Mouse (Mus musculus) midbrain, postnatal 0 days (tissue): ENCODE measurements at regions not wholly inside any gene's neighbourhood (a gene's known extent, or its start where the extent isn't known, plus 50 kb on each side); places are given as distances from the start of the nearest gene placed in this dataset.

ENCODE experiments used
- ATAC-seq: fragments of 200-750 bp; cut with Nextera tagmentation; 2 replicates; pipeline ENCODE4 v1.8.0; 2017; ENCODE audit warnings: moderate number of reproducible peaks, mild to moderate bottlenecking, moderate TSS enrichment, moderate library complexity; ENCODE audit not compliant: low FRiP score
- DNase-seq: peaks from one replicate; pipeline ENCODE4 v3.0.0-alpha.2; 2015; ENCODE audit warnings: low spot score
- H3K27ac ChIP-seq: fragments of 300-500 bp; sonication (generic); 2 replicates; pipeline ENCODE4 v1.5.1; 2014; ENCODE audit warnings: low read depth, mild to moderate bottlenecking, low read length, mixed read lengths
- H3K27me3 ChIP-seq: fragments of 300-500 bp; sonication (generic); 2 replicates; pipeline ENCODE4 v1.6.1; 2014; ENCODE audit warnings: low read length, control low read depth, mixed read lengths; ENCODE audit not compliant: insufficient read depth
- H3K36me3 ChIP-seq: fragments of 300-500 bp; sonication (generic); 2 replicates; pipeline ENCODE4 v1.6.1; 2014; ENCODE audit warnings: low read length, control low read depth, mixed read lengths; ENCODE audit not compliant: insufficient read depth
- H3K4me1 ChIP-seq: fragments of 300-500 bp; sonication (generic); 2 replicates; pipeline ENCODE4 v1.6.1; 2014; ENCODE audit warnings: mild to moderate bottlenecking, control low read depth, antibody characterized with exemption, low read length, mixed read lengths; ENCODE audit not compliant: insufficient read depth
- H3K4me2 ChIP-seq: fragments of 300-500 bp; sonication (generic); 2 replicates; pipeline ENCODE4 v1.6.1; 2014; ENCODE audit warnings: low read depth, mild to moderate bottlenecking, low read length, mixed read lengths; ENCODE audit not compliant: poor library complexity, severe bottlenecking
- H3K4me3 ChIP-seq: fragments of 300-500 bp; sonication (generic); 2 replicates; pipeline ENCODE4 v1.5.1; 2014; ENCODE audit warnings: low read depth, mild to moderate bottlenecking, low read length, moderate library complexity
- H3K9ac ChIP-seq: fragments of 300-500 bp; sonication (generic); replicated peaks from 2 replicates; pipeline ENCODE4 v1.6.1; 2014; ENCODE audit warnings: mild to moderate bottlenecking, low read length, moderate library complexity, mixed read lengths; ENCODE audit not compliant: poor library complexity, severe bottlenecking
- H3K9me3 ChIP-seq: fragments of 300-500 bp; sonication (generic); 2 replicates; pipeline ENCODE4 v1.6.1; 2016; ENCODE audit warnings: low read length, control low read depth
- CTCF ChIP-seq: IDR thresholded peaks from 2 replicates; pipeline ENCODE4 v1.5.1; 2016; ENCODE audit warnings: antibody characterized with exemption, mild to moderate bottlenecking
- WGBS: fragments of 180-500 bp; shearing (Covaris S2); extraction: QIAGEN DNeasy Blood & Tissue Kit; methylation state at CpG from one replicate; pipeline ENCODE4 v1.1.7; 2014; 5-methylcytosine and 5-hydroxymethylcytosine counted together

GRCm38 (mm10) chr14:76767301-76767700 is 210.6 kb upstream of the Serp2 start:
- no peaks in the 10 kb centered on the region for H3K27me3 ChIP-seq
- H3K9ac ChIP-seq, result no peak overlapping the region
- DNase-seq (no peak), ATAC-seq (no peak)
- WGBS, result 68% methylated on average over 6 of the region's 6 CpGs
- H3K27ac ChIP-seq, result no peak overlapping the region
- TF ChIP-seq CTCF, result no peak
- 0 out of 2 replicates have a peak, but pooled peaks cover 5% of the 10 kb centered on the region for H3K4me1 ChIP-seq
- H3K4me3 ChIP-seq, result no peak overlapping the region
- no peak overlapping the region for H3K4me2 ChIP-seq
- no peaks in the 10 kb centered on the region for H3K36me3 ChIP-seq
- no peaks in the 10 kb centered on the region for H3K9me3 ChIP-seq

DNA sequence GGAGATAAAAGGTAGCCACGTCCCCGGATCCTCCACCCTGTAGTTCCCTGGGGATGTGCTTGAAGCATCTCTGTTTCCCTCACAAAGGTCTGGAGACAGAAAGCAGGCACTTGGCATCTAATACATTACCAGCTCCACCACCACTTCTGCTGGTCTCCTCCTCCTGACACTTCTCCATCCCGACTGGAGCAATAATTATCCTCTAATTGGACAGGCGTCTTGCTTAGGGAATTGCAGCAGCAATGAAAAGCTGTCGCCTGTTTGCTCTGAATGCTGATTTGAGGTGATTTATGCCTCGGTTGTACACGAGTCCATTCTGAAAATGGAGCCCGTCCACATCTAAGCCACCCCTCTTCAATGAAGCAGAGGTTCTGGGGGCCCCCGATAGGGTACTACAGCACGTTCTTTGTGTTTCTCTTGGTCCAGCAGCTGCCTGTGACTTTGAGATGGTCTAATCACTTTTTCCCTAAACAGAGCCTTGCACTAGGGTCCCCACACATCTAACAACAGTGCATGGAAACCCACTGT is 209.6 kb upstream of the Serp2 start:
- Histone ChIP-seq H3K4me1 (0 out of 2 replicates have a peak, but pooled peaks cover 5% of the 10 kb centered on the region), H3K9ac (no peak overlapping the region), H3K9me3 (no peaks in the 10 kb centered on the region), H3K4me3 (no peak overlapping the region), H3K36me3 (no peaks in the 10 kb centered on the region), H3K27ac (no peak overlapping the region), H3K27me3 (no peaks in the 10 kb centered on the region), H3K4me2 (no peak overlapping the region)
- 53% methylated on average over 10 of the region's 10 CpGs for WGBS
- no peak for TF ChIP-seq CTCF
- ATAC-seq (no peak), DNase-seq (no peak)

DNA sequence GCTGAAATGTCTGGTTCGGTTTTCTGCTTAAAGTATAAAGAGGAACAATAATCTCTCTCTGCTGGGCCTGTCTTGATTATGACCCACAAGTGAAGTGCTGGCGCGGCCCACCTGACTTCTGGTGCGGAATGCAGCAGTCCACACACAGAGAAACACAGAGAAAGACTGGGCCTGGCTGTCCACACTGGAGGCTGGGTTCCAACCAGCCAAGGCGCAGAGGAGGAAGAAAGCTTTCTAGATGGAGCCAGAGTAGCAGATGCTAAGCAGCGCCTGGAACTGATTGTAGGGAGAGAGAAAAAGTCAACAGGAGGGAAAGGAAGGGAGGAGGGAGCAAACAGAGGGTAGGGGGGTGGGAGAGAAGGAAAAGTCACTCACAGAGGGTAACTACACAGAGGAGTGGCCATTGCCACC is 208.4 kb upstream of the Serp2 start:
- H3K27ac ChIP-seq, result 0 out of 2 replicates have a peak overlapping the region, but pooled peaks have one; percentile 26
- H3K4me1 ChIP-seq, result 0 out of 2 replicates have a peak, but pooled peaks cover 5% of the 10 kb centered on the region
- H3K9ac ChIP-seq, result no peak overlapping the region
- no peaks in the 10 kb centered on the region for H3K27me3 ChIP-seq
- H3K4me2 ChIP-seq, result no peak overlapping the region
- ATAC-seq, result no peak
- H3K4me3 ChIP-seq, result no peak overlapping the region
- no peak for TF ChIP-seq CTCF
- peak; percentile 44 for DNase-seq
- WGBS, result 63% methylated on average over 6 of the region's 6 CpGs
- H3K36me3 ChIP-seq, result no peaks in the 10 kb centered on the region
- H3K9me3 ChIP-seq, result no peaks in the 10 kb centered on the region

GRCm38 (mm10) chr14:76764390-76764796 is 207.7 kb upstream of the Serp2 start:
- no peak overlapping the region for H3K4me2 ChIP-seq
- H3K36me3 ChIP-seq, result no peaks in the 10 kb centered on the region
- H3K27ac ChIP-seq, result no peak overlapping the region
- no peak for DNase-seq
- no peaks in the 10 kb centered on the region for H3K27me3 ChIP-seq
- no peaks in the 10 kb centered on the region for H3K9me3 ChIP-seq
- 20% methylated on average over 7 of the region's 7 CpGs for WGBS
- H3K4me3 ChIP-seq, result no peak overlapping the region
- H3K4me1 ChIP-seq, result 0 out of 2 replicates have a peak, but pooled peaks cover 5% of the 10 kb centered on the region
- no peak; the same call in 1 of the 2 replicates for TF ChIP-seq CTCF
- no peak for ATAC-seq
- H3K9ac ChIP-seq, result no peak overlapping the region

DNA sequence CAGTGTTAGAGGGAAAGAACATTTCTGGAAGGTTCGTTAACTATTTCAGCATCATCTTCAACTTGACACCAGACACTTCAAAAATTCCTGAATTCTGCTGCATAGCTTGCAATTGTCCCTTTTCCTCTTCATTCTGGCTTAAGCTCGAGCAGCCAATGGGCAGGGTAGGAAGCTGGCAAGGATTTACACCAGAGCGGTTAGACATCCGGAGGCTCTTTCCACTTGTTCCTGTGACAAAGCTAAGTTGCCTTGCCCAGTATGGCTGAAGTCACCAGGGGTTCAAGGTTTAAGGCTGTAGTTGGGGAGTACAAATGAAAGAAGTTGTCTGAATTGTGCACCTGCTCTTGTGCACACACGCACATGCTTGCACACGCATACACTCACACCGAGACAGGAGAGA is 206.8 kb upstream of the Serp2 start:
- Histone ChIP-seq H3K27ac (no peak overlapping the region), H3K27me3 (no peaks in the 10 kb centered on the region), H3K4me1 (0 out of 2 replicates have a peak, but pooled peaks cover 5% of the 10 kb centered on the region), H3K4me3 (no peak overlapping the region), H3K9ac (no peak overlapping the region), H3K9me3 (no peaks in the 10 kb centered on the region), H3K4me2 (no peak overlapping the region), H3K36me3 (no peaks in the 10 kb centered on the region)
- TF ChIP-seq CTCF, result no peak
- ATAC-seq (no peak), DNase-seq (no peak)
- 85% methylated on average over 7 of the region's 7 CpGs for WGBS

- DNase-seq (no peak), ATAC-seq (no peak)
- no peaks in the 10 kb centered on the region for H3K9me3 ChIP-seq
- H3K27ac ChIP-seq, result no peak overlapping the region
- H3K9ac ChIP-seq, result no peak overlapping the region
- 0 out of 2 replicates have a peak, but pooled peaks cover 5% of the 10 kb centered on the region for H3K4me1 ChIP-seq
- no peaks in the 10 kb centered on the region for H3K36me3 ChIP-seq
- no peaks in the 10 kb centered on the region for H3K27me3 ChIP-seq
- H3K4me3 ChIP-seq, result no peak overlapping the region
- TF ChIP-seq CTCF, result peak; percentile 21; the same call in 1 of the 2 replicates
- no peak overlapping the region for H3K4me2 ChIP-seq
- WGBS, result 57% methylated on average over 10 of the region's 10 CpGs
Measured at GRCm38 (mm10) chr14:76762777-76763176, 206.1 kb upstream of the Serp2 start.
